Mouse (Mus musculus) gonadal fat pad, adult 2 months (tissue): ENCODE measurements at regions not wholly inside any gene's neighbourhood (a gene's known extent, or its start where the extent isn't known, plus 50 kb on each side); places are given as distances from the start of the nearest gene placed in this dataset.
"Not testable (repeated sequence)": the region's sequence is repeated elsewhere in the genome, so short reads cannot be mapped to it uniquely, and the experiment has no call there.

Source experiments
- DNase-seq: peaks from one replicate; pipeline ENCODE4 v3.0.0-alpha.2; 2012; ENCODE audit warnings: low read depth

- no peak for DNase-seq
Measured at GRCm38 (mm10) chr16:31508981-31509380, 86.9 kb downstream of the Bdh1 start.

- no peak for DNase-seq
Measured at GRCm38 (mm10) chr16:31510097-31510496, 88.0 kb downstream of the Bdh1 start.

- DNase-seq: no peak
Measured at GRCm38 (mm10) chr16:31518816-31519215, 96.7 kb downstream of the Bdh1 start.

GRCm38 (mm10) chr16:31520081-31520480 lies 98.0 kb downstream of the Bdh1 start:
- no peak for DNase-seq

GRCm38 (mm10) chr16:31521786-31522185 lies 99.7 kb downstream of the Bdh1 start:
- no peak for DNase-seq

- no peak for DNase-seq
Measured at GRCm38 (mm10) chr16:31526711-31527344, 104.7 kb downstream of the Bdh1 start.

- DNase-seq: no peak
Measured at GRCm38 (mm10) chr16:31528596-31529283, 106.7 kb downstream of the Bdh1 start.

GRCm38 (mm10) chr16:31529284-31529958 lies 107.3 kb downstream of the Bdh1 start:
- no peak for DNase-seq

GRCm38 (mm10) chr16:31530090-31530489 lies 108.0 kb downstream of the Bdh1 start:
- DNase-seq: no peak

GRCm38 (mm10) chr16:31533196-31533777 lies 111.2 kb downstream of the Bdh1 start:
- no peak for DNase-seq

GRCm38 (mm10) chr16:31534923-31535523 lies 112.9 kb downstream of the Bdh1 start:
- no peak for DNase-seq

GRCm38 (mm10) chr16:31536328-31536727 lies 114.2 kb downstream of the Bdh1 start:
- DNase-seq: no peak

- DNase-seq: peak; percentile 61
Measured at GRCm38 (mm10) chr16:31538606-31539005, 116.5 kb downstream of the Bdh1 start.

- no peak for DNase-seq
Measured at GRCm38 (mm10) chr16:31543499-31544170, 119.6 kb upstream of the Dlg1 start.

- DNase-seq: no peak
Measured at GRCm38 (mm10) chr16:31546062-31546827, 117.0 kb upstream of the Dlg1 start.

GRCm38 (mm10) chr16:31546828-31547224 lies 116.4 kb upstream of the Dlg1 start:
- DNase-seq: no peak

- no peak for DNase-seq
Measured at GRCm38 (mm10) chr16:31547391-31547790, 115.9 kb upstream of the Dlg1 start.

GRCm38 (mm10) chr16:31549975-31550374 lies 113.3 kb upstream of the Dlg1 start:
- no peak for DNase-seq

GRCm38 (mm10) chr16:31550539-31550938 lies 112.7 kb upstream of the Dlg1 start:
- DNase-seq: not testable (repeated sequence)

GRCm38 (mm10) chr16:31551416-31552151 lies 111.7 kb upstream of the Dlg1 start:
- DNase-seq: peak; percentile 27
